Mouse (Mus musculus): ENCODE results near the gene Slc29a1. TPM values are rescaled to one million over a fixed set of nuclear protein-coding genes. Genes with fewer than 3 reads are reported as not detected.

The Slc29a1 gene
- polyA plus RNA-seq, 2 experiments = 103 to 122 TPM

DNA sequence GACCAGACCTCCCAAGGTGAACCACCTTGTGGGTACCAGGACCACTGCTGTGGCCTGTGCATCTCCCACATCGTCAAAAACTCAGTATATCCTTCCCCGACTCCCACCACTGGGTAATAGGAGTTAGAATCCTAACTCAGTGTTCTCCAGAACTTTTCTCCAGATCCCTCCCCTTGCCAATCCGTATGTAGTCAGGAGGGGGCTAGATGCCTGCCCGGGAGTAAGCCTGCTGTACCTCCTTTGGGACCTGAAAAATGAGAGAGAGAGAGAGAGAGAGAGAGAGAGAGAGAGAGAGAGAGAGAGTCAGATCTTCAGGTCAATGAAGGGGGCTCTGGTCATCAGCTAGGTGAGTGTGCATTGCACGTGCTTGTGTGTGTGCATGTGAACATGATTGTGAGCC lies 34.6 kb upstream of the Slc29a1 start:
- Histone ChIP-seq H3K9ac (ENCODE audit: low read depth, low read length, severe bottlenecking) (no peak overlapping the region), H3K4me3 (replicated peaks; ENCODE audit: low read length) (no peak overlapping the region), H3K9me3 (ENCODE audit: control insufficient read depth, low read length) (no peaks in the 10 kb centered on the region), H3K27ac (replicated peaks; ENCODE audit: low read depth, low read length) (no peak overlapping the region), H3K4me1 (ENCODE audit: control insufficient read depth, insufficient read depth, low read length) (peaks cover 8% of the 10 kb centered on the region; the same call in 1 of the 2 replicates), H3K4me2 (replicated peaks; ENCODE audit: low read depth, low read length, severe bottlenecking) (no peak overlapping the region), H3K27me3 (ENCODE audit: control insufficient read depth, insufficient read depth, low read length) (no peaks in the 10 kb centered on the region), H3K36me3 (ENCODE audit: control insufficient read depth, insufficient read depth, low read length) (no peaks in the 10 kb centered on the region)
- no peak for DNase-seq (ENCODE audit: low spot score)
- WGBS = 80% methylated on average over 5 of the region's 5 CpGs
- no peak for ATAC-seq (ENCODE audit: low FRiP score, low read depth)
- no peak for TF ChIP-seq POLR2A (IDR thresholded peaks at IDR 0.05; ENCODE audit: borderline replicate concordance, extremely low read depth, insufficient read depth, insufficient read length)

- Histone ChIP-seq H3K4me2 (replicated peaks; ENCODE audit: low read depth, low read length, severe bottlenecking) (no peak overlapping the region), H3K4me3 (replicated peaks; ENCODE audit: low read length) (no peak overlapping the region), H3K27me3 (ENCODE audit: control insufficient read depth, insufficient read depth, low read length) (no peaks in the 10 kb centered on the region), H3K27ac (replicated peaks; ENCODE audit: low read depth, low read length) (no peak overlapping the region), H3K4me1 (ENCODE audit: control insufficient read depth, insufficient read depth, low read length) (peaks cover 8% of the 10 kb centered on the region; the same call in 1 of the 2 replicates), H3K36me3 (ENCODE audit: control insufficient read depth, insufficient read depth, low read length) (no peaks in the 10 kb centered on the region), H3K9me3 (ENCODE audit: control insufficient read depth, low read length) (no peaks in the 10 kb centered on the region), H3K9ac (ENCODE audit: low read depth, low read length, severe bottlenecking) (no peak overlapping the region)
- WGBS = 73% methylated on average over 6 of the region's 6 CpGs
- DNase-seq (ENCODE audit: low spot score) = no peak
- ATAC-seq (ENCODE audit: low FRiP score, low read depth) = no peak
- TF ChIP-seq POLR2A (IDR thresholded peaks at IDR 0.05; ENCODE audit: borderline replicate concordance, extremely low read depth, insufficient read depth, insufficient read length) = no peak
Measured at GRCm38 (mm10) chr17:45631940-45632339, 32.5 kb upstream of the Slc29a1 start.

- H3K27me3 ChIP-seq (ENCODE audit: control insufficient read depth, insufficient read depth, low read length) = no peaks in the 10 kb centered on the region
- peaks cover 11% of the 10 kb centered on the region; the same call in 1 of the 2 replicates for H3K4me1 ChIP-seq (ENCODE audit: control insufficient read depth, insufficient read depth, low read length)
- TF ChIP-seq POLR2A (IDR thresholded peaks at IDR 0.05; ENCODE audit: borderline replicate concordance, extremely low read depth, insufficient read depth, insufficient read length) = no peak
- no peak overlapping the region for H3K27ac ChIP-seq (replicated peaks; ENCODE audit: low read depth, low read length)
- no peaks in the 10 kb centered on the region for H3K9me3 ChIP-seq (ENCODE audit: control insufficient read depth, low read length)
- DNase-seq (ENCODE audit: low spot score) (no peak), ATAC-seq (ENCODE audit: low FRiP score, low read depth) (no peak)
- H3K36me3 ChIP-seq (ENCODE audit: control insufficient read depth, insufficient read depth, low read length) = no peaks in the 10 kb centered on the region
- H3K4me3 ChIP-seq (replicated peaks; ENCODE audit: low read length) = no peak overlapping the region
- WGBS = 55% methylated on average over 3 of the region's 3 CpGs
- H3K4me2 ChIP-seq (replicated peaks; ENCODE audit: low read depth, low read length, severe bottlenecking) = peak overlapping the region; percentile 76
- no peak overlapping the region; the same call in 1 of the 2 replicates for H3K9ac ChIP-seq (ENCODE audit: low read depth, low read length, severe bottlenecking)
Measured at GRCm38 (mm10) chr17:45630992-45631391, 31.6 kb upstream of the Slc29a1 start.

DNA sequence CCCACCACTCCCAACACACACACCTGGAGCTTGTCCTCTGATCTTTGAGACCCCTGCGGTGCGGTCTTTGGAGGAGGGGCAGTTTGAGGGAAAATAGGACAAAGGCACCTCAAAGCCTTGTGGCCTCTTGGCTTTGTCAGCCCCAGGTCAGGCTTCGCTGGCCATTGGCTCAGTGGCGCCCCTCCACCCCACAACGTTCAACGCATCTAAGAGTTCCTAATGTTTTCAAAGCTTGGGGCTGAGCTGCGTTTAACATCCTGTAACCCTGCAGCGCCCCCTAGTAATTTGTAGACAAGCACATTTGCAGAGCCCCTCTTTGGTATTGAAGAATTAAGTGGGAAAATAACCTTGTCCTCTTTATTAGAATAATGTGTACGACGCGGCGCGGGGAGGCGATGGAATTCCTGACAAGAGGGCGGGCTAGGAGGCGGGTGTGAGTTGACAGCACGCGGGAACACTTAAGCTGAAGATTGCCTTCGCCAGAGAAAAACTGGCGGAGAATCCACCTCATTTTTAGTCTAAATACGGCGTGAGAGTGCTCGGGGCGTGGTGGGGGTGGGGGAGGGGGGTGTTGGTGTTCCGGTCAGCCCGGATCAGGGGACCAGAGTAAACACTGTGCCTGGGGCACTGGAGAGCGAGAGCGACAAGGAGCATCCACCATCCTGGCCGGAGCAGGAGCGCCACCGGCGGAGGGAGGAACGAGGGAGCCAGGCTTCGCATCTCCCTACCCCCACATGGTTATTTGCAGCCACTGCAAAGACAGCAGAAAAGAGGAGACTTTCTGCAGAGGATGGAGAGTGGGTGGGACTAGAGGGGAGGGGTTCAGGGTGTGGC lies 30.7 kb upstream of the Slc29a1 start:
- 2% methylated on average over 34 of the region's 34 CpGs for WGBS
- peaks cover 11% of the 10 kb centered on the region; the same call in 1 of the 2 replicates for H3K4me1 ChIP-seq (ENCODE audit: control insufficient read depth, insufficient read depth, low read length)
- peak overlapping the region; percentile 48 for H3K9ac ChIP-seq (ENCODE audit: low read depth, low read length, severe bottlenecking)
- H3K4me2 ChIP-seq (replicated peaks; ENCODE audit: low read depth, low read length, severe bottlenecking) = peak overlapping the region; percentile 76
- H3K27ac ChIP-seq (replicated peaks; ENCODE audit: low read depth, low read length) = no peak overlapping the region
- no peak for TF ChIP-seq POLR2A (IDR thresholded peaks at IDR 0.05; ENCODE audit: borderline replicate concordance, extremely low read depth, insufficient read depth, insufficient read length)
- no peaks in the 10 kb centered on the region for H3K9me3 ChIP-seq (ENCODE audit: control insufficient read depth, low read length)
- H3K4me3 ChIP-seq (replicated peaks; ENCODE audit: low read length) = peak overlapping the region; percentile 39
- peak; percentile 69 for ATAC-seq (ENCODE audit: low FRiP score, low read depth)
- H3K36me3 ChIP-seq (ENCODE audit: control insufficient read depth, insufficient read depth, low read length) = no peaks in the 10 kb centered on the region
- DNase-seq (ENCODE audit: low spot score) = peak; percentile 71
- H3K27me3 ChIP-seq (ENCODE audit: control insufficient read depth, insufficient read depth, low read length) = no peaks in the 10 kb centered on the region

GRCm38 (mm10) chr17:45628885-45629855 lies 29.8 kb upstream of the Slc29a1 start:
- no peaks in the 10 kb centered on the region for H3K27me3 ChIP-seq (ENCODE audit: control insufficient read depth, insufficient read depth, low read length)
- H3K27ac ChIP-seq (replicated peaks; ENCODE audit: low read depth, low read length) = no peak overlapping the region
- WGBS = 65% methylated on average over 13 of the region's 13 CpGs
- no peak overlapping the region for H3K9ac ChIP-seq (ENCODE audit: low read depth, low read length, severe bottlenecking)
- 0 out of 2 replicates have a peak, but pooled peaks have one; percentile 3 for ATAC-seq (ENCODE audit: low FRiP score, low read depth)
- H3K4me3 ChIP-seq (replicated peaks; ENCODE audit: low read length) = no peak overlapping the region
- TF ChIP-seq POLR2A (IDR thresholded peaks at IDR 0.05; ENCODE audit: borderline replicate concordance, extremely low read depth, insufficient read depth, insufficient read length) = no peak
- H3K4me2 ChIP-seq (replicated peaks; ENCODE audit: low read depth, low read length, severe bottlenecking) = peak overlapping the region; percentile 76
- H3K36me3 ChIP-seq (ENCODE audit: control insufficient read depth, insufficient read depth, low read length) = no peaks in the 10 kb centered on the region
- DNase-seq (ENCODE audit: low spot score) = no peak
- peaks cover 11% of the 10 kb centered on the region; the same call in 1 of the 2 replicates for H3K4me1 ChIP-seq (ENCODE audit: control insufficient read depth, insufficient read depth, low read length)
- H3K9me3 ChIP-seq (ENCODE audit: control insufficient read depth, low read length) = no peaks in the 10 kb centered on the region

Data from limb, embryonic 14.5 days (tissue).